Mouse (Mus musculus) kidney, postnatal 0 days (tissue): ENCODE data around the gene Cd27. TPM values are rescaled to one million over a fixed set of nuclear protein-coding genes. Genes with fewer than 3 reads are reported as not detected.

Source experiments
- ATAC-seq: fragments of 200-750 bp; cut with Nextera tagmentation; replicated peaks from 2 replicates; pipeline ENCODE4 v1.8.0; 2017; ENCODE audit warnings: low read depth, moderate number of reproducible peaks, moderate TSS enrichment, moderate library complexity; ENCODE audit not compliant: low FRiP score
- DNase-seq: peaks from one replicate; pipeline ENCODE4 v3.0.0-alpha.2; 2016; ENCODE audit warnings: low spot score
- H3K27ac ChIP-seq: fragments of 300-500 bp; sonication (generic); 2 replicates; pipeline ENCODE4 v1.5.1; 2014; ENCODE audit warnings: mild to moderate bottlenecking
- H3K27me3 ChIP-seq: fragments of 300-500 bp; sonication (generic); 2 replicates; pipeline ENCODE4 v1.6.1; 2014; ENCODE audit warnings: low read length, mixed read lengths; ENCODE audit not compliant: insufficient read depth
- H3K36me3 ChIP-seq: fragments of 300-500 bp; sonication (generic); 2 replicates; pipeline ENCODE4 v1.6.1; 2014; ENCODE audit warnings: low read length, mixed read lengths; ENCODE audit not compliant: insufficient read depth
- H3K4me1 ChIP-seq: fragments of 300-500 bp; sonication (generic); replicated peaks from 2 replicates; pipeline ENCODE4 v1.6.1; 2014; ENCODE audit warnings: antibody characterized with exemption, low read length, mixed read lengths; ENCODE audit not compliant: insufficient read depth
- H3K4me2 ChIP-seq: fragments of 300-500 bp; sonication (generic); 2 replicates; pipeline ENCODE4 v1.6.1; 2014; ENCODE audit warnings: mild to moderate bottlenecking, low read length, moderate library complexity, mixed read lengths
- H3K4me3 ChIP-seq: fragments of 300-500 bp; sonication (generic); replicated peaks from 2 replicates; pipeline ENCODE4 v1.5.1; 2014; ENCODE audit warnings: low read depth, low read length
- H3K9ac ChIP-seq: fragments of 300-500 bp; sonication (generic); 2 replicates; pipeline ENCODE4 v1.6.1; 2014; ENCODE audit warnings: low read depth, low read length
- H3K9me3 ChIP-seq: fragments of 300-500 bp; sonication (generic); replicated peaks from 2 replicates; pipeline ENCODE4 v1.6.1; 2016; ENCODE audit warnings: low read length, inconsistent platforms, mixed read lengths
- CTCF ChIP-seq: IDR thresholded peaks from 2 replicates; pipeline ENCODE4 v1.5.1; 2016; ENCODE audit warnings: antibody characterized with exemption, low read depth, mild to moderate bottlenecking, moderate library complexity
- WGBS: fragments of 180-500 bp; shearing (Covaris S2); extraction: QIAGEN DNeasy Blood & Tissue Kit; methylation state at CpG from one replicate; pipeline ENCODE4 v1.1.7; 2014; 5-methylcytosine and 5-hydroxymethylcytosine counted together
- polyA plus RNA-seq: library from polyadenylated mRNA; unstranded; fragments of >200 nt; fragmentation: Nextera tagmentation; extraction: Ambion mirVana; gene quantifications from 2 replicates; pipeline ENCODE4 v1.2.1, GENCODE M21; 2015

Cd27 gene
- polyA plus RNA-seq, 1 experiment from 2014 or later: 0.93 TPM

GRCm38 (mm10) chr6:125212621-125213020 is 24.2 kb downstream of the Cd27 start:
- Histone ChIP-seq H3K9me3 (no peaks in the 10 kb centered on the region), H3K4me3 (no peak overlapping the region), H3K4me2 (no peak overlapping the region), H3K36me3 (no peaks in the 10 kb centered on the region), H3K27ac (no peak overlapping the region), H3K27me3 (no peaks in the 10 kb centered on the region), H3K9ac (no peak overlapping the region), H3K4me1 (0 out of 2 replicates have a peak, but pooled peaks cover 6% of the 10 kb centered on the region)
- DNase-seq (no peak), ATAC-seq (no peak)
- no peak for TF ChIP-seq CTCF
- WGBS: 27% methylated on average over 2 of the region's 2 CpGs

DNA sequence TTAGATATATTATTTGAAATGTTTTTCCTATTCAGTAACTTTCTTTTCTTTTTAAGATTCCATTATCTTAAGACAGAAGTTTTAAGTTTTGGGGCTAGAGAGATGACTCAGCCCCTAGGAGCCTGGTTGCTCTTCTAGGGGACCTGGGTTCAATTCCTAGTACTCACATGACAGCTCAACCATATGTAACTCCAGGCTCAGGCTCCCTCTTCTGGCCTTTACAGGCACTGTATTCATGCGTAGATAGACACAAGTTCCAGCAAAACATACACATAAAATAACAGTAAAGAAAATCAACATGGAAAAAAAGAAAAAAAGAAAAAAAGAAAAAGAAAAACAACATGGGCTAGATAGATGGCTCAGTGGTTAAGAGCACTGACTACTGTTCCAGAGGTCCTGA is 26.4 kb downstream of the Cd27 start:
- no peak overlapping the region for H3K9ac ChIP-seq
- no peaks in the 10 kb centered on the region for H3K9me3 ChIP-seq
- no peak overlapping the region for H3K27ac ChIP-seq
- no peaks in the 10 kb centered on the region for H3K36me3 ChIP-seq
- 82% methylated on average over 1 of the region's 1 CpGs for WGBS
- H3K27me3 ChIP-seq: no peaks in the 10 kb centered on the region
- no peaks in the 10 kb centered on the region for H3K4me1 ChIP-seq
- no peak overlapping the region for H3K4me3 ChIP-seq
- H3K4me2 ChIP-seq: no peak overlapping the region
- ATAC-seq (no peak), DNase-seq (no peak)
- TF ChIP-seq CTCF: 0 out of 2 replicates have a peak, but pooled peaks have one; percentile 15

DNA sequence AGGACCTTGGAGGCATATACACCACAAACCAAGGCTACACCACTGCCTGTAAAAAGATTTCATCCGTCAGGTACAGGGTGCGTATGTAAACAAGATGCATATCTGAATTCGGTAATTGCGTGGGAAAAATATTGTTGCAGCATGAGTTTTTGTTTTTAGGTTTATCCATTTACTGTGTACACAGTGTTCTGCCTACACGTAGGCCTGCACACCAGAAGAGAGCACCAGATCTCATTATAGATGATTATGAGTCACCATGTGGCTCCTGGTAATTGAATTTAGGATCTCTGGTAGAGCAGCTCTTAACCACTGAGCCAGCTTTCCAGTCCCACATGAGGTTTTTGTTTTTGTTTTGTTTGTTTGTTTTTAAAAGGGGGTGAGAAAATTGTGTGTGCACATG is 39.6 kb downstream of the Cd27 start:
- no peak overlapping the region for H3K4me3 ChIP-seq
- no peak for ATAC-seq
- H3K4me2 ChIP-seq: no peak overlapping the region
- no peak for TF ChIP-seq CTCF
- H3K27ac ChIP-seq: no peak overlapping the region
- no peak overlapping the region for H3K9ac ChIP-seq
- DNase-seq: no peak
- WGBS: 80% methylated on average over 5 of the region's 5 CpGs
- H3K36me3 ChIP-seq: 0 out of 2 replicates have a peak, but pooled peaks cover 6% of the 10 kb centered on the region
- H3K27me3 ChIP-seq: no peaks in the 10 kb centered on the region
- H3K4me1 ChIP-seq: 0 out of 2 replicates have a peak, but pooled peaks cover 3% of the 10 kb centered on the region
- H3K9me3 ChIP-seq: no peaks in the 10 kb centered on the region

DNA sequence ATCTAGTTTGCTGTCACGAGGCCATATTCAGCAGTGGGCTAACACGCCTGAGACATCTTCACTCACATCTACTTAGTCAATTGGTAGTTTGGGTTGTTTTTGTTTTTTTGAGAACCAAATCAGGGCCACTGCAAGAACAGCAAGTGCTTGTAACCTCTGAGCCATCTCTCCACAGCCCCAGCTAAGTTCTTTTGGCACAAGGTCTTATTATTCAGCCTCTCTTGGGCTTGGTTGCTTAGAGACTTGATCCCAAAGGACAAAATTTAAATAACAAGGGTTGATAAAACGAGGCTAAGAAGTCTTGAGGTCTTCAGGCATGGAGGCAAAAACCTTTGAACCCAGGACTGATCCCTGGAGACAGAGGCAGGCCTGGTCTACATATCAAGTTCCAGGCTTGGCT is 40.5 kb downstream of the Cd27 start:
- H3K9ac ChIP-seq: no peak overlapping the region
- H3K27me3 ChIP-seq: no peaks in the 10 kb centered on the region
- no peak for TF ChIP-seq CTCF
- DNase-seq (no peak), ATAC-seq (no peak)
- H3K4me3 ChIP-seq: no peak overlapping the region
- 0 out of 2 replicates have a peak, but pooled peaks cover 3% of the 10 kb centered on the region for H3K4me1 ChIP-seq
- 67% methylated on average over 3 of the region's 3 CpGs for WGBS
- H3K27ac ChIP-seq: no peak overlapping the region
- H3K9me3 ChIP-seq: no peaks in the 10 kb centered on the region
- 0 out of 2 replicates have a peak, but pooled peaks cover 6% of the 10 kb centered on the region for H3K36me3 ChIP-seq
- H3K4me2 ChIP-seq: no peak overlapping the region

GRCm38 (mm10) chr6:125195541-125196075 is 41.2 kb downstream of the Cd27 start:
- TF ChIP-seq CTCF: no peak
- no peak for ATAC-seq
- Histone ChIP-seq H3K4me1 (0 out of 2 replicates have a peak, but pooled peaks cover 6% of the 10 kb centered on the region), H3K9me3 (no peaks in the 10 kb centered on the region), H3K36me3 (0 out of 2 replicates have a peak, but pooled peaks cover 6% of the 10 kb centered on the region), H3K4me3 (no peak overlapping the region), H3K27ac (no peak overlapping the region), H3K4me2 (no peak overlapping the region), H3K27me3 (no peaks in the 10 kb centered on the region), H3K9ac (no peak overlapping the region)
- WGBS: 27% methylated on average over 1 of the region's 1 CpGs
- no peak for DNase-seq

GRCm38 (mm10) chr6:125193390-125193789 is 43.4 kb downstream of the Cd27 start:
- no peak for TF ChIP-seq CTCF
- Histone ChIP-seq H3K4me1 (0 out of 2 replicates have a peak, but pooled peaks cover 6% of the 10 kb centered on the region), H3K36me3 (peaks cover 14% of the 10 kb centered on the region; the same call in 1 of the 2 replicates), H3K4me2 (no peak overlapping the region; the same call in 1 of the 2 replicates), H3K27ac (no peak overlapping the region), H3K27me3 (no peaks in the 10 kb centered on the region), H3K9ac (no peak overlapping the region), H3K4me3 (no peak overlapping the region), H3K9me3 (no peaks in the 10 kb centered on the region)
- ATAC-seq (no peak), DNase-seq (no peak)
- 46% methylated on average over 7 of the region's 7 CpGs for WGBS

DNA sequence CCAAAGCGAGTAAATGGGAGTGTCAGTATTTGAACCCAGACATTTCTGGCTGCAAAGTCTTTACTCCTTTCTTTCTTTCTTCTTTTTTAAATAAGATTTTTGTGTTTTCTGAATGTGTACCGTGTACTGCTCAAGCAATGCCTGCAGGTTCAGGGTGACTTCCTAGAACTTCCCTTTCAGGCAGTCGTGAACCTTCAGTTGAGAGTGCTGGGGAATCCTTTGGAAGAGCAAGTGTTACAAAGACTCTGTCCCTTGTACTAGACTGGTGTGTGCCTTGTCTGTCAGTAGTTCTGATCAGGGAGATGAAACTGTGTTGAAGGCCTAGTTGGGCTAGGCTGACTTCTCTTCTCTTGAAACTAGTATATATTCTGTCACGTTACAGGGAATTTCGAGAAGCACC is 44.0 kb downstream of the Cd27 start:
- Histone ChIP-seq H3K4me3 (peak overlapping the region; percentile 63), H3K27ac (peak overlapping the region; percentile 98), H3K4me1 (0 out of 2 replicates have a peak, but pooled peaks cover 6% of the 10 kb centered on the region), H3K27me3 (no peaks in the 10 kb centered on the region), H3K36me3 (peaks cover 16% of the 10 kb centered on the region; the same call in 1 of the 2 replicates), H3K9me3 (no peaks in the 10 kb centered on the region), H3K9ac (peak overlapping the region; percentile 70), H3K4me2 (peak overlapping the region; percentile 90)
- DNase-seq (no peak), ATAC-seq (no peak)
- no peak for TF ChIP-seq CTCF
- WGBS: 35% methylated on average over 5 of the region's 5 CpGs
